Mouse (Mus musculus): Measurements from ENCODE around the gene Creb3. TPM values are rescaled to one million over a fixed set of nuclear protein-coding genes. Genes with fewer than 3 reads are reported as not detected.
A peak's percentile ranks its signal among the peaks of the same experiment; 100 is the strongest.

Gene Creb3
- polyA plus RNA-seq, 1 experiment: 95.1 TPM

DNA sequence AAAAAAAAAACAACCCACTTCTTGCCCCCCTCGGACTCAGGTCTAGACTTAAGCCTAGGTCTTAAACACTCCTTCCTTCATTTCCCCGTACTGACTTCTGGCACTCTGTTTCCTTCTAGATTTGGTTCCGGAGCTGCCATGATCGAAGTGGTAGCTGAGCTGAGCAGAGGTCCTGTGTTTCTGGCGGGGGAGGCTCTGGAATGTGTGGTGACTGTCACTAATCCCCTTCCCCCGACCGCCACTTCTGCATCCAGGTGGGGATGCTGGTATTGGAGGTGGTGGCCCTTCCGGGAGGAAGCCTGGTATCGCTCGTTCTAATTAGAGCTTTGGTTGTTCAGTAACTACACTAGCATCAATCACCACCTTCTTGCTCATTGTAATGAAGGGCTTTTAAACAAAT, 17.1 kb downstream of the Creb3 start:
- peak overlapping the region; percentile 98 for H3K4me3 ChIP-seq (replicated peaks; ENCODE audit: extremely low read depth, low read depth, low read length)
- 3% methylated on average over 10 of the region's 10 CpGs for WGBS
- no peak for DNase-seq
- peaks cover 8% of the 10 kb centered on the region for H3K4me1 ChIP-seq (ENCODE audit: control insufficient read depth, insufficient read depth, low read length)
- TF ChIP-seq POLR2A (IDR thresholded peaks at IDR 0.05; ENCODE audit: borderline replicate concordance, extremely low read depth, low read depth, low read length) (no peak), CTCF (IDR thresholded peaks at IDR 0.05; ENCODE audit: insufficient read depth, low read length) (no peak)

DNA sequence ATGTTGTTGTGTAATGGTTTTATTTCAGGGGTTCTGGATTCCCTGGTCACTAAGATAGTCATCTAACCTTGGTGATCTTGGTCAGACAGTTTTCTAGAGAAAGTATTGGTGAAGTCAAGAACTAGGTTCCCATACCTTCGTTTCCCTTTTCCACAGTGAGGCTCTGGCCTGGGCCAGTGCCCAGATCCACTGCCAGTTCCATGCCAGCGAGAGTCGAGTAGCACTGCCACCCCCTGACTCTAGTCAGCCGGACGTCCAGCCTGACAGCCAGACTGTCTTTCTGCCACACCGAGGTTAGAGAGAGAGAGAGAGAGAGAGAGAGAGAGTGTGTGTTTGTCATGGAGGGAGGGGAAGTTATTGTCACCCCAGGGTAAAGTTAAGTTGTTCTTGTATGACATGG, 17.6 kb downstream of the Creb3 start:
- TF ChIP-seq CTCF (IDR thresholded peaks at IDR 0.05; ENCODE audit: insufficient read depth, low read length): no peak
- Histone ChIP-seq H3K4me1 (ENCODE audit: control insufficient read depth, insufficient read depth, low read length) (peaks cover 13% of the 10 kb centered on the region), H3K4me3 (replicated peaks; ENCODE audit: extremely low read depth, low read depth, low read length) (no peak overlapping the region)
- DNase-seq: no peak
- 58% methylated on average over 6 of the region's 6 CpGs for WGBS

DNA sequence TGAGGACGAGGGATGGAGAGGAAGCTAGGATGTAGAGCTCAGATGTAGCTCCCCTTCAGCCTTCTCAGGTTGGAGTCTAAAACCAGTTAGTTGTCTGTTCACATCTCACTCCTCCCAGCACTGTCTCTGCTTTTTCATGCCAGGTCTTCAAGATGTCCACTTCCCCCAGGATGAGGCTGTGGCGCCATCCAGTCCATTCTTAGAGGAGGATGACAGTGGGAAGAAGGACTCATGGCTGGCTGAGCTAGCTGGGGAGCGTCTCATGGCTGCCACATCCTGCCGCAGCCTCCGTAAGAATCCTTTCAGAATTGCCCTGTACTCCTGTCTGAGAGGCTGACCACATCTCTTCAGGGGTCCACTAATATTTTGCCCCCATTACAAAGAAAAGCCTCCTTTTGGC, 18.6 kb downstream of the Creb3 start:
- no peak for DNase-seq
- H3K4me3 ChIP-seq (replicated peaks; ENCODE audit: extremely low read depth, low read depth, low read length): no peak overlapping the region
- 91% methylated on average over 5 of the region's 5 CpGs for WGBS
- H3K4me1 ChIP-seq (ENCODE audit: control insufficient read depth, insufficient read depth, low read length): peaks cover 13% of the 10 kb centered on the region
- TF ChIP-seq POLR2A (IDR thresholded peaks at IDR 0.05; ENCODE audit: borderline replicate concordance, extremely low read depth, low read depth, low read length): no peak
- no peak for TF ChIP-seq CTCF (IDR thresholded peaks at IDR 0.05; ENCODE audit: insufficient read depth, low read length)

DNA sequence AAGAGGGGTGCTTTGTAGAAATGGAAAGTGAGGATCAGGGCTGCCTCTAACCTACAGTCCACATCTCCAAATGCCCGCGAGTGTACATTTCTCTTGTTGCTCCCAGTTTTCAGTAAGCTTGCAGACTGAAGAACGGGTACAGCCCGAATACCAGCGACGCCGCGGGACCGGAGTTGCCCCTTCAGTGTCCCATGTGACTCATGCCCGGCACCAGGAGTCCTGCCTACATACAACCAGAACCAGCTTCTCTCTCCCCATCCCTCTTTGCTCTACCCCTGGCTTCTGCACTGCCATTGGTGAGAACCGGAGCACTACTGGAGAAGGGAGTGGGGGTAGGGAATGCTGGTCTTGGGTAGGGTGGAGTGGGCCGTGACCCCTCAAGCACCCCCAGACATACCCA, 19.2 kb downstream of the Creb3 start:
- H3K4me1 ChIP-seq (ENCODE audit: control insufficient read depth, insufficient read depth, low read length): peaks cover 13% of the 10 kb centered on the region
- TF ChIP-seq CTCF (IDR thresholded peaks at IDR 0.05; ENCODE audit: insufficient read depth, low read length) (no peak), POLR2A (IDR thresholded peaks at IDR 0.05; ENCODE audit: borderline replicate concordance, extremely low read depth, low read depth, low read length) (no peak)
- no peak overlapping the region for H3K4me3 ChIP-seq (replicated peaks; ENCODE audit: extremely low read depth, low read depth, low read length)
- 93% methylated on average over 12 of the region's 12 CpGs for WGBS
- DNase-seq: no peak

DNA sequence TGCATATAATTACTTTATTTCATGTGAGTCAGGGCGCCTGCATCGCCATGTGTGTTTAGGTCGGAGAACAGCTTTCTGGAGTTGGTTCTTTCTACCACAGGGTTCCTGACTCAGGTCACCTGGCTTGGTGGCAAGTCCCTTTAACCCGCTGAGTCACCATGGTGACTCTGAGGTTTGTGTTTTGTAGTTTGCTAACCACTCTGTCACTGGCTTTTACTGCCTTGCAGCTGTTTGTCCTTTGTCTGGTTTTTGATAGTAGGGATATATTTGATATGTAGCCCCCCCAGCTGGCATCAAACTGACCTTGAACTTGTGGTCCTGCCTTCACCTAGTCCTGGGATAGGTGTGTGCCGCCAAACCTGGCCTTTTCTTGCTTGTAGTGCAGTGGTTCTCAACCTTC, 20.1 kb downstream of the Creb3 start:
- 89% methylated on average over 5 of the region's 5 CpGs for WGBS
- TF ChIP-seq CTCF (IDR thresholded peaks at IDR 0.05; ENCODE audit: insufficient read depth, low read length): no peak
- no peak for TF ChIP-seq POLR2A (IDR thresholded peaks at IDR 0.05; ENCODE audit: borderline replicate concordance, extremely low read depth, low read depth, low read length)
- Histone ChIP-seq H3K4me1 (ENCODE audit: control insufficient read depth, insufficient read depth, low read length) (peaks cover 8% of the 10 kb centered on the region), H3K4me3 (replicated peaks; ENCODE audit: extremely low read depth, low read depth, low read length) (no peak overlapping the region)
- no peak for DNase-seq

DNA sequence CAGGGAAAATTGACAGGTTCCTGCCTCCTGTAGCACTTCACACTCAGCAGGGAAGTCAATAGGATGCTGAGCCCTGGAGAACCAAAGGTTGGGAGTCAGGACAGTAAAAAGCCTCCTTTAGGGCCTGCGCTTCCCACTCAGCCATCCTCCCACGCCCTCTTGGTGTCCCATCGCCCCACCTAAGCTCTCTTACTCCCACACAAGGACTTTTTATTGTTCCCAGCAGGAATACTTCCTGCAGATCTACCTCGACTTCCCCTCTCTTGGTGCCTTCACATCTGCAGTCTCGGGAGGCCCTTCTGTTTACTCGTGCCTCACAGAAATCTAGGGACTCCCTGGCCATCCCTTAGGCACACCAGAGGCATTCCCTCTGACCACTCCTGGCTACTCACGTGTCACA, 21.3 kb downstream of the Creb3 start:
- Histone ChIP-seq H3K4me1 (ENCODE audit: control insufficient read depth, insufficient read depth, low read length) (peaks cover 13% of the 10 kb centered on the region), H3K4me3 (replicated peaks; ENCODE audit: extremely low read depth, low read depth, low read length) (no peak overlapping the region)
- 77% methylated on average over 7 of the region's 7 CpGs for WGBS
- DNase-seq: no peak
- no peak for TF ChIP-seq POLR2A (IDR thresholded peaks at IDR 0.05; ENCODE audit: borderline replicate concordance, extremely low read depth, low read depth, low read length)
- TF ChIP-seq CTCF (IDR thresholded peaks at IDR 0.05; ENCODE audit: insufficient read depth, low read length): no peak

DNA sequence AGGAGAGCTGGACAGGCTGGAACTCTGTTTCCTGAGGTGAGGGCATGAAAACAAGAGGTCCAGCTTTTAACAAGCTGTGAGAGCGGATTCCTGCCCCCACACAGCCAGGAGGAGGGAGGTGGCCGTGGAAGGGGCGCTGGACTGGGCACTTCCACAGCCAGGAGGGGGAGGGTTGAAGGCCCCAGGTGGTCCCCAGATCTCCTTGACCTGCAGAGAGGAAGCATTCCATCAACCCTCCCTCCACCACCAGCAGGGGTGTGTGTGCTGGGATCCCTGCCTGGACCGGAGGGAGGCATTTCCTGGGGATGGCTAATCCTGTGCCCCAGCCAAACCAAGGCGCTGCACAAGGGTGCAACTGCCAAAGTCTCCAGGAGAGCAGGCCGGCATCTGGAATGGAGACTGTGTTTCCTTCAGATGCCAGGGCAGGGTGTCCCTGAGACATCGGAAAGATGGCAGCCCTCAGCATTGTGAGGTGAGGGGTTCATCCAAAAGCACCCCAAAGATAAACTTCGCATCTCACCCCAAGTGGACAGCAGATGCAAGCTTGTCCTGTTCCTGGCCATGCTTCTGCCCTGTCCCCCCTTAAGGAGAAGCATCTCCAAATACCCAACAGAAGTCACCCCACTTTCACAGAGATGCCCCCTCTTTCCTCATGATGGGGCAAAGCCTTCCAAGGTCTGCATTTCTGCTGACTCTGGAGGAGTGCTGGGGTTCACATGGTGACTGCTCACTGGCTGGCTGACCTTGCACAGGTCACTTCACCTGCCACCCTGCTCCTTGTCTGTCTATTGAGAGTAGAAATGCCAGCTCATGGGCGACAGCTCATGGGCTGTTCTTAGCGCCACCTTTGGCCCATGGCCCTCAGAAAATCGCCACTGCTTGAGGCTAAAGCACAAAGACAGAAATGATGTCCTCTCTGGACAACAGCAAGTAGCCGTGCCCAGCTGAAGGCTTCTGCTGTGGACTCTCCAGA, 22.6 kb downstream of the Creb3 start, which contains the start of gene Msmp:
Msmp (minus strand) TSS at position 51 of the 973 bp plus-strand sequence.
- DNase-seq: no peak
- no peak for TF ChIP-seq POLR2A (IDR thresholded peaks at IDR 0.05; ENCODE audit: borderline replicate concordance, extremely low read depth, low read depth, low read length)
- no peak for TF ChIP-seq CTCF (IDR thresholded peaks at IDR 0.05; ENCODE audit: insufficient read depth, low read length)
- WGBS: 57% methylated on average over 12 of the region's 12 CpGs
- H3K4me1 ChIP-seq (ENCODE audit: control insufficient read depth, insufficient read depth, low read length): peaks cover 13% of the 10 kb centered on the region
- no peak within 1 kb of the TSS for H3K4me3 ChIP-seq (replicated peaks; ENCODE audit: extremely low read depth, low read depth, low read length)

DNA sequence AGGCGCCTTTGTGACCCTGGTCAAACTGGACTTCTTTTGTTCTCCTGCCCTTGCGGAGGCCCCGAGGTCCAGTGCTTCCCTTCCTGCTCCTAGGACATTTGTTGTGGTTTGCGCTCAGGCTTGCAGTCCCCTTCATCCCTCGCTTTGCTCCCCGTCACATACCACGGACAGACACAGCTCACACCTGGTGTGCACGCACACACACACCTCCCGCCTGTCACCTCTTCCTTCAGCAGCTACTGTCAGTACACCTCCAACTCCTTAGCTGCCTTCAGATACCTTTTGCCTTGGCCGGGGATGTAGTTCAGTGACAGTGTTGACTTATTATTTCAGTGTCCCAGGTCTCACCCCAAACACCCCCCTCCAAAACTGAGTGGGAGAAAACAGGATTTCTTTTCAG, 23.6 kb downstream of the Creb3 start:
- TF ChIP-seq CTCF (IDR thresholded peaks at IDR 0.05; ENCODE audit: insufficient read depth, low read length) (no peak), POLR2A (IDR thresholded peaks at IDR 0.05; ENCODE audit: borderline replicate concordance, extremely low read depth, low read depth, low read length) (no peak)
- no peak for DNase-seq
- Histone ChIP-seq H3K4me1 (ENCODE audit: control insufficient read depth, insufficient read depth, low read length) (peaks cover 13% of the 10 kb centered on the region), H3K4me3 (replicated peaks; ENCODE audit: extremely low read depth, low read depth, low read length) (no peak overlapping the region)
- WGBS: 62% methylated on average over 10 of the region's 10 CpGs

DNA sequence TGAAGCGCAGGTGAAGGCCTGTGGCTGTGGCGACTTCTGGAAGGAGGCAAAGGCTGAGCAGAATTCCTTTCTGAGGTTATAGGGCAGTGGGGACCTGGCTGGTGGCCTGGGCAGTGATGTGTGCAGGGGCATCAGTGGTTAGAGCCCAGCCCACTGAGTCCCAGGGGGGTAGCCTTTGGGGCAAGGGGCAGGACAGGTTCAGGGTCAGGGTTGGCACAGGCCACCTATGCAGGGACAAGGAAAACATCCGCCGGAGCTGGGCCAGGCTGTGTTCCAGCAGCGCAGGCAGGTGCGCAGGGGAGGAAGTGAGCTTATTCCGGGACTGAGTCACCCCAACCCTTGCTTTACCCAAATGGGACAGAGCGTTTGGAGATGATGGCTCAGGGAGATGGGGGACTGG, 24.3 kb downstream of the Creb3 start:
- DNase-seq: no peak
- peaks cover 13% of the 10 kb centered on the region for H3K4me1 ChIP-seq (ENCODE audit: control insufficient read depth, insufficient read depth, low read length)
- no peak for TF ChIP-seq CTCF (IDR thresholded peaks at IDR 0.05; ENCODE audit: insufficient read depth, low read length)
- 0 out of 2 replicates have a peak, but pooled peaks have one; percentile 24 for TF ChIP-seq POLR2A (IDR thresholded peaks at IDR 0.05; ENCODE audit: borderline replicate concordance, extremely low read depth, low read depth, low read length)
- 56% methylated on average over 8 of the region's 8 CpGs for WGBS
- H3K4me3 ChIP-seq (replicated peaks; ENCODE audit: extremely low read depth, low read depth, low read length): no peak overlapping the region

DNA sequence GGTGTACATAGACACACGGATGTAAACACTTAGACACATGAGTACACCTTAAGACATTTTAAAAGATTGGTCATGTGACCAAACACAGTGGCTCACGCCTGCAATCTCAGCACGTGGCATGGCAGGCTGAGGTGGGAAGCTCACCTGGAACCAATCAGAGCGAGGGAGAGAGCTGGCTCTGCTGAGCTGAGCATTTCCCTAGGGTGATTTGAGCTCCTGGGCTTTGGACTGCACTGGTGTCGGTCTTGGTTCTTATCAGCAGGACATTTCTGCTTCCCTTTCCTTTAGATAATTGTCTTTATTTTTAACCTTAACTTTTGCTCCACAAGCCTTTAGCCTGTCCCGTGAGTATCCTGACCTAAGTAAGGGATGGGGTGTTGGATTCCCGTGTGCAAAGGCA, 25.5 kb downstream of the Creb3 start:
- no peak for TF ChIP-seq POLR2A (IDR thresholded peaks at IDR 0.05; ENCODE audit: borderline replicate concordance, extremely low read depth, low read depth, low read length)
- no peak for TF ChIP-seq CTCF (IDR thresholded peaks at IDR 0.05; ENCODE audit: insufficient read depth, low read length)
- WGBS: 23% methylated on average over 7 of the region's 7 CpGs
- Histone ChIP-seq H3K4me3 (replicated peaks; ENCODE audit: extremely low read depth, low read depth, low read length) (no peak overlapping the region), H3K4me1 (ENCODE audit: control insufficient read depth, insufficient read depth, low read length) (peaks cover 13% of the 10 kb centered on the region)
- no peak for DNase-seq
